Mouse (Mus musculus): ENCODE data around the gene Slc44a4.
"Not testable (repeated sequence)": the region's sequence is repeated elsewhere in the genome, so short reads cannot be mapped to it uniquely, and the experiment has no call there.

Gene Slc44a4

DNA sequence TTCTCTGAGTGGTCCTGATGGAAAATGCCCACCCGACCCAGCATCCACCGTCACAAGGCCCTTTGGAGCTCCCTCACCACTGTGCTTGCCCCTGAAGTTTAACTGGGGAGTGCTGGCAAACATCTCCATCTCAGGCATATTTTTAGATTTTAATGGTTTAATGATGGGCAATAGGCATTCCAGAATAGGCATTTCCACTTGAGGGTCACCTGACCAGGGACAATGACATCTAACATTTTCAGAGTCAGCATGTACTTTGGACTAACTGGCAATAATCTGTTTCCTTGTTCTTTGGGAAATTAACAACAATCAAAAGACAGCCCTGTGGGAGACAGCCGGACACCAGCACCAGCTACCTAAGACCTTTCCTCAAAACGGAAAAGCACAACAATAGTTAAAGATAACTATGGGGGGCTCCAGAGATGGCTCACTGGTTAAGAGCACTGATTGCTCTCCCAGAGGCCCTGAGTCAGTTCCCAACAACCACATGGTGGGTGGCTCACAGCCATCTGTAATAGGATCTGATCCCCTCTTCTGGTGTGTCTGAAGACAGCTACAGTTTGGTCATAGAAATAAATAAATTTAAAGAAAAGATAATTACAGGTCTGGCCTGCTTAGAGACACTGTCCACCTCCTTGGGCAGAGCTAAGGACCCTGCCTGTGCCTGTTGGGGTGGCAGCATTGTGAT, 29.0 kb downstream of the Slc44a4 start:
- DNase-seq (ENCODE audit: low spot score in 2 of 2), result no peak

DNA sequence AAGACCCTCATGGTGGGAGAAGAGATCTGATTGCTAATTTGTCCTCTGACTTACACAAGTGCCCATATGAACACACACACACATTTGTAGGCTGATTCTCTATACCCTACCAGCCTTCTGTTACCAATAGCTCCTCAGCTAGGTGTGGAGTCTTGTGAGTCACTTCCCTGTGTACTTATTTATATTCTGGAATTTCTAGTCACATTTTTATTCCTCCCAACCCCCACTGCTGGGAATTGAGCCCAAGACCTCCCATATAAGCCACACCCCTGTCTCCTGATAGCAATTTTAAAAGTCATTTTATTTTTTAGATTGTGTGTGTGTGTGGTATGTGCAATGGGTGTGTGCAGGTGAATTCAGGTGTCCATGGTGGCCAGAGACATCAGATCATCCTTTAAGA, 30.1 kb downstream of the Slc44a4 start:
- no peak for DNase-seq (ENCODE audit: low spot score in 2 of 2)

DNA sequence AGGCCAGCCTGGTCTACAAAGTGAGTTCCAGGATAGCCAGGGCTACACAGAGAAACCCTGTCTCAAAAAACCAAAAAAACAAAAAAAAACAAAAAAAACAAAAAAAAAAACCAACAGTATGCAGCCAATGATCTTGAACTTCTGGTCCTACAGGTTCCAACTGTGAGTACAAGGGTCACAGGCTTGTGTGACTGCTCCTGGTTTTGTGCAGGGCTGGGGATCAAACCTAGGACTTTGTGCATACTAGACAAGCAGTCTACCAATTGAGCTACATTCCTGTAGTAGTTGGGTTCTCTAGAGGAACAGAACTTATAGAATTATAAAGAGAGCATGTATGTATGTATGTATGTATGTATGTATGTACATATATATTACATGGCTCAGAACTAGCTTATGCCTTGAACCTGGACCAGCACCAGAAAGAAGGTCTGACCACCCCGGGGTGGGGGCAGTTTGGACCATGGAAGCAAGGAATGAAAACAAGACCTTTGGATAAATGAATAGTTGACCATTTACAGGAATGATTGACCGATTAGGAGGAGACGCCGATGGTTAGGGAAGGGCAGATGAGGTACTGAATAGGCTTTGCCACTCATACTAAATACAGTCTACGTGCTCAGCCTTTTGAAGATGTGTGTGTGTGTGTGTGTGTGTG, 32.3 kb downstream of the Slc44a4 start:
- DNase-seq (ENCODE audit: low spot score in 2 of 2), result no peak

- no peak for DNase-seq (ENCODE audit: low spot score in 2 of 2)
Observed at GRCm38 (mm10) chr17:34947606-34948005, 33.3 kb downstream of the Slc44a4 start.

GRCm38 (mm10) chr17:34948721-34949552, 34.7 kb downstream of the Slc44a4 start:
- DNase-seq (ENCODE audit: low spot score in 2 of 2), result not testable (repeated sequence)

GRCm38 (mm10) chr17:34949553-34949969, 35.3 kb downstream of the Slc44a4 start:
- no peak for DNase-seq (ENCODE audit: low spot score in 2 of 2)

DNA sequence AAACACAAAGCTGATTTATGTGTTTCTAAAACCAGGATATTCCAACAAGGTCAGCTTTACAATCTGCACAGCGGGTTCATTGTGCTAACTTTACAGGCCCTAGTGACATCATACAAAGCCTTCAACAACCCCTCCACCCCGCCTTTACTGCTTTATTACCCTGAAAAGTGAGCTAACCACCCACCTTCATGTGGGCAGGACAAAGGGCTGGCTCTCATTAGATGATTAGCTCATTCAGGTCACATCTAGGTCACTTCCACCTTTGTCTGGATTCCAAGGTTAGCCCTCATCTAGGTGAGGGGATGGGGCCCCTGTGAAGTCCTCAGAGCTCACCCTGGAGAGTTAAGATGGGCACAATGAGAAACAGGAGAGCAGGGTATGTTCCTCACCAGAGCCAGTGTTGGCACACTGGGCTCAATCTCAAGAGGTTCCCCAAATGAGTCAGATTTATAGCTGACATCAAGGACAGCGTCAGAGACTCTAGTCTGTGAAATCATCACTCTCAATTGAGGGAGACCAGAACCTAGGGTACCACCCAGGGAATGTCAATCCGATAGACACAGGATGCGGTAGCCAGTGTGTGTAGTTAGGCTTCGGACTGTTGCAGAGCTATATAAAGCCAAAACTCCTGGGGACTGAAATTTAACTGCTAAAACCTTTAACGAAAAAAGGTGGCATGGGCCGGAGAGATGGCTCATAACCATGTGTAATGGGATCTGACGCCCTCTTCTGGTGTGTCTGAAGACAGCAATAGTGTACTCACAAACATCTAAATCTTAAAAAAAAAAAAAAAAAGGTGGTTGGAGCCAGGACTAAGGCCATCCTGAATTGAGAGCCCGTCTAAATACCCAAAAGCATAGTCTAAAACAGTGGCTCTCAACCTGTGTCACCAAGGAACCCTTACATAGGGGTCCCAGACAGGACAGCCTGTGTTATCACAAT, 36.5 kb downstream of the Slc44a4 start:
- DNase-seq (ENCODE audit: low spot score in 2 of 2), result no peak

DNA sequence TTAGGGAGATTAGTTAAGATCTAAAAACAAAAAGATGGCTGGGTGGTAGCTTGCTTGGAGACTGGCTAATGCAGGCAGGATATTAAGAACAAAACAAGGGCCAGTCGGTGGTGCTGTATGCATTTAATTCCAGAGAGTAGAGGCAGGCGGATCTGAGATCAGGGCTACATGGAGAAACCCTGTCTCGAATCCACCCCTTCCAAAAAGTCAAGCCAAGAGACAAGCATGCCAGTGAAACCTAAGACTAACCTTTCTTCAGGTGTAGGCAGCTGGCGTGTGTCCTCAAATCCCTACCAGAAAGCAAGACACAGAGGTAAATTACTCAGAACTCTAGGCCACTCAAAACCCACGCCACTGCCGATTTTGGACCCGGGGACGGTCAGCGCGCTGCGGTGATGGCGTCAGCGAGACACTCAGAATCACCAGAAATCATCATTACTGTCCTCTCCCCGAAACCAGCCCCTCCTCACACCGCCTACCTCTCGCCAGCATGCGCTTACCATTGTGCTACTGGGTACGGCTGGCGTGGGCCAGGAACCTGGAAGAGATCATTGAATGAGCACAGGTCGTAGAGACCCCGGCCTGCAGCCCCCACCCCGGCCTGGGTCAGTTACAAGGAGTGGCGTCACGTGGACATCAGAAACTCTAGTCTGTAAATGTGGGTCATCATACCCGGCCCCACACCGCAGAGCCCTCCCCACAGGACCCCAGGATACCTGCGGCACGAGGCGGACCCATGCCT, 37.5 kb downstream of the Slc44a4 start:
- no peak for DNase-seq (ENCODE audit: low spot score in 2 of 2)

GRCm38 (mm10) chr17:34952378-34953040, 38.2 kb downstream of the Slc44a4 start:
- peak; percentile 71 to 78 for DNase-seq (ENCODE audit: low spot score in 2 of 2)

DNA sequence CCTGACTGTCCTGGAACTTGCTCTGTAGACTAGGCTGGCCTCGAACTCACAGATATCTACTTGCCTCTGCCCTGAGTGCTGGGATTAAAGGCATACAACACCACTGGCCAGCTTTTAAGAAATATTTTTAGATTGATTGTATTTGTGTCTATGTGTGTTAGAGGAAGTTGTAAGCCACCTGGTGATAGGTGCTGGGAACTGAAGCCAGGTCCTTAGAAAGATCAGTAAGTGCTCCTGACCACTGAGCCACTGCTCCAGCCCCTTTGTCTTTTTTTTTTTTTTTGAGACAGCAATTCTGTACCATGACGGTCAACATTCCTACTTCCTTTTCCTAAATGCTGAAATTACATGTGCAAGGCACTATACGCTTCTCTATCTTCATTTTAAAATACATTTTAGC, 39.0 kb downstream of the Slc44a4 start:
- DNase-seq (ENCODE audit: low spot score in 2 of 2), result no peak

DNA sequence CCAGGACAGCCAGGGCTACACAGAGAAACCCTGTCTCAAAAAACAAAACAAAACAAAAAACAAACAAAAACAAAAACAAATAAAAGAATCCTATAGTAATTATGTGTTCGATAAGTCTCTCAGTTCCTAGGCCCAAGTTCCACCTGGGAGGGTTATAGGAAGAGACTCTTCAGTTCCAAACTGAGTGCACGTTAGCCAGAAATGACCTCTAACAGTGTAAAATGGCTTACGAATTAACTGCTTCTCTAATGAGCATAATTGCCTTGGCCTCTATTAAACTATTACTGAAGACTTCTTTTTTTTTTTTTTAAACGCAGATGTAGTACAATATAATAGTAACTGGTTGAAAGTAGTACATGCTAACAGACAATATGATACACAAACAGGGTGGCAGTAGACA, 39.6 kb downstream of the Slc44a4 start:
- no peak for DNase-seq (ENCODE audit: low spot score in 2 of 2)

DNA sequence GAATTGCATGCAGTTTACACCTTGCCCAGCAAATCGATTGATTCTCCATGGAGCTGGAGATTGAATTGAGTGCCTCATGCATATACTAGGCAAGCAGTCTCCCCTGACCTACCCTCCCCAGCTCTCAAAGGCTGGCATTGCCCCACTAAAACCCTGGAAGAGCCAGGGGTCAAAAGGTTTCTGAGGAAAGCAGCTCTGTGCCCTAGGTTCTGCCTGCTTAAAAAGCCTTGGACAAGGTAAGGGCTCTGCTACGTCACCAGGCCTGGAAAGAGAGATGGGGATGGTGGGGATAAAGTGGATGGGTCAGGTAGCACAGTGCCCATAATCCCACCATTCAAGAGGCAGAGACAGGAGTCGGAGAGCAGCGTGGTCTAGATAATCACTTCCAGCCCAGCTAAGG, 40.6 kb downstream of the Slc44a4 start:
- no peak for DNase-seq (ENCODE audit: low spot score in 2 of 2)

GRCm38 (mm10) chr17:34955884-34956283, 41.6 kb downstream of the Slc44a4 start:
- DNase-seq (ENCODE audit: low spot score in 2 of 2), result no peak

GRCm38 (mm10) chr17:34956340-34956739, 42.1 kb downstream of the Slc44a4 start:
- no peak for DNase-seq (ENCODE audit: low spot score in 2 of 2)

DNA sequence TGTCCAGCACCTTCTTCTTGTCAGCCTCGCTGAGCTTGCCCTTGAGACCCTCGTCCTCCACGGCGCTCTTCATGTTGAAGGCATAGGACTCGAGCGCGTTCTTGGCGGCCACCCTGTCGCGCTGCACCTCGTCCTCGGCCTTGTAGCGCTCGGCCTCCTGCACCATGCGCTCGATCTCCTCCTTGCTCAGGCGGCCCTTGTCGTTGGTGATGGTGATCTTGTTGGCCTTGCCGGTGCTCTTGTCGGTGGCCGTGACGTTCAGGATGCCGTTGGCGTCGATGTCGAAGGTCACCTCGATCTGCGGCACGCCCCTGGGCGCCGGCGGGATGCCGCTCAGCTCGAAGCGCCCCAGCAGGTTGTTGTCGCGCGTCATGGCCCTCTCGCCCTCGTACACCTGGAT, 43.0 kb downstream of the Slc44a4 start:
- not testable (repeated sequence) for DNase-seq (ENCODE audit: low spot score in 2 of 2)

DNA sequence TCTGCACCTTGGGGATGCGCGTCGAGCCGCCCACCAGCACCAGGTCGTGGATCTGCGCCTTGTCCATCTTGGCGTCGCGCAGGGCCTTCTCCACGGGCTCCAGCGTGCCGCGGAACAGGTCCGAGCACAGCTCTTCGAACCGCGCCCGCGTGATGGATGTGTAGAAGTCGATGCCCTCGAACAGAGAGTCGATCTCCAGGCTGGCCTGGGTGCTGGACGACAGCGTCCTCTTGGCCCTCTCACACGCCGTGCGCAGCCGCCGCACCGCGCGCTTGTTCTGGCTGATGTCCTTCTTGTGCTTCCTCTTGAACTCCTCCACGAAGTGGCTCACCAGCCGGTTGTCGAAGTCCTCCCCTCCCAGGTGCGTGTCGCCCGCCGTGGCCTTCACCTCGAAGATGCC, 43.7 kb downstream of the Slc44a4 start:
- DNase-seq (ENCODE audit: low spot score in 2 of 2), result not testable (repeated sequence)

- DNase-seq (ENCODE audit: low spot score in 2 of 2), result not testable (repeated sequence)
Observed at GRCm38 (mm10) chr17:34958734-34959129, 44.5 kb downstream of the Slc44a4 start.

- DNase-seq (ENCODE audit: low spot score in 2 of 2), result peak; percentile 59 to 63
Observed at GRCm38 (mm10) chr17:34959130-34959778, 45.0 kb downstream of the Slc44a4 start, which contains the start of gene Hspa1b. TSS of gene Hspa1b (minus strand) at chr17:34959238.

GRCm38 (mm10) chr17:34959881-34960515, 45.7 kb downstream of the Slc44a4 start:
- no peak for DNase-seq (ENCODE audit: low spot score in 2 of 2)
